Mouse (Mus musculus) spleen, postnatal 10 days (tissue): ENCODE measurements around the gene Ablim1.
A peak's percentile ranks its signal among the peaks of the same experiment; 100 is the strongest.

Source experiments
- DNase-seq, 2 experiments: peaks; one replicate each; pipeline ENCODE4 v3.0.0; 2021 to 2022; ENCODE audit warnings: low spot score in 2 of 2

The Ablim1 gene

DNA sequence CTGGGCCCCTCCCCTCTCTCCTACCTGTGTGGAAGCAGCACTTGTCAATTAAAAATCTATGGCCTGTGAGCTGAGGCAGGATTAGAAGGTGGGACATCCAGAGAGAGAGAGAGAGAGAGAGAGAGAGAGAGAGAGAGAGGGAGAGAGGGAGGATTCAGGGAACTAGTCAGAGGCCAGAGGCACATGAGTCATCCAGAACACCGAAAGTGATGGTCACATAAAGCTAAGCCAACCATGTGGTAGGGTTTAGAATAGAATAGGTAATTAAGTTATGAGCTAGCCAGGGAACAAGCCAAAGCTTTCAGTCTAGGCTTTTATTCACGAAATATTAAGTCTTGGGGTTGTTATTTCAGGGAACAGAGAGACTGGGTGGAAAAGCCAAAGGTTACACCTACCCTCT is 10.1 kb downstream of the Ablim1 start:
- DNase-seq: no peak

DNA sequence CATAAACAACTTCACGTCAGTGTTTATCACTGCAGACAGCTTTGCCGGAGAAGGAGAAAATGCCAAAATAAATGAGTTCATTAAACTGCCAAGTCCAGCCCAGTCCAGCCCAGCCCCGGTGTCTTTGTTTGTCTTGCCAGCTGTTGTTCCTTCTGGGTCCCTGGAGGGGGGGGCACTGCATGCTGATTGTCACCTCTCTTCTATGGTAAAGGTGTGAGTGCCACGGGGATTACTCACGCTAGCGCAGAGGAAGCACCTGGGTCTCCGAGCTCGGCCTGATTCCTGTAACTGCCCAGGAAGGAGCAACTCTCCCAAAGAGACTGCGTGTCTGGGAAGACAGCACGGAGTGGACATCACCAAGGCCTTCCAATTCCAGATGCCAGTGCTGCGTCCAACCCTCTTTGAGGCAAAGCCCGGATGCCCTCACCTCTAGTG is 12.7 kb downstream of the Ablim1 start:
- DNase-seq: no peak

DNA sequence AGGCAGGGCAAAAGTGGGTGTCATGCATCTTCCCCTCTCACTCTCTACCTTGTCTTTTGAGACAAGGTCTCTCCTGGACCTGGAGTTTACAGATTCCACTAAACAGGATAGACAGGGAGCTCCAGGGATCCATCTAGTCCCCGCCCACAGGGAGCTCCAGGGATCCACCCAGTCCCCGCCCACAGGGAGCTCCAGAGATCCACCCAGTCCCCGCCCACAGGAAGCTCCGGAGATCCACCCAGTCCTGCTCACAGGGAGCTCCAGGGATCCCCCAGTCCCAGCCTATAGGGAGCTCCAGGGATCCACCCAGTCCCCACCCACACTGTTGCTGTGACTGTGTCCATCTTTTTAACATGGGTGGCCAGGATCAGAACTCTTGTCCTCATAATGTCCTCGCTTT is 16.7 kb downstream of the Ablim1 start:
- DNase-seq: no peak

DNA sequence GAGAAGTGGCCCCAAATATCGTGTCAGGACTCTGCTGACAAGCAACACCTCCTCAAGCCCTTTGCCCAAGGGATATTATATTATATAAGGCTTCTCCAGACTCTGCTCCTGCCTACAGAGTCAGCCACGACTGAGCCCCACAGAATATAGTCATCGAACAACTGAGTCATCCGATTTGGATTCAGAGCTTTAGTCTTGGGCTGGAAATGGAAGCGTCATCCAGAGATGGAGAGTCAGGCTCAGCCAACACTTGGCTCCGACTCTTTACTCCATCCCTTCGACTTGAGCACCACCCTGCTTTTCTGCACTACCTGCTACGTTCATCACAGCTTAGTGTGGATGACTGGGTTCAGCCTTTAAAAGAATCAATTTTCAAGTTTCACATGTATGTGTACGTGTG is 17.3 kb downstream of the Ablim1 start:
- no peak for DNase-seq

DNA sequence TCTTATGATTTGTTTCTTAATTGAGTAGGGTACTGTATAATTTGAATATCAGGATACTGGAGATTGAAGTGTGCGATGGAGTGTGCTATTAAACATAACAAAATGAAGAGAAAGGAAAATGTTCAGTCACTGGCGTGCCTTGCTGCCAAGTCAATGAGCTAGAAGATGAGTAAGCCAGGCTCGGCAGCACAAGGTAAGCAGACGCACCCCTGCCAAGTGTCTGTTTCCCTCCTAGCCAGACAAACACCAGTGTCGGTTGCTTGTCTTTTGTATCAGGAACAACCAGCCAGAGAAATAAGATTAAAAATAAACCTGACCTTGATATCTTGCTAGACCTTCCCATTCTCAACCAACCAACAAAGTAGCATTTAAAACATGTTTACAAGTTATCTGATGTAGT is 18.2 kb downstream of the Ablim1 start:
- no peak for DNase-seq

DNA sequence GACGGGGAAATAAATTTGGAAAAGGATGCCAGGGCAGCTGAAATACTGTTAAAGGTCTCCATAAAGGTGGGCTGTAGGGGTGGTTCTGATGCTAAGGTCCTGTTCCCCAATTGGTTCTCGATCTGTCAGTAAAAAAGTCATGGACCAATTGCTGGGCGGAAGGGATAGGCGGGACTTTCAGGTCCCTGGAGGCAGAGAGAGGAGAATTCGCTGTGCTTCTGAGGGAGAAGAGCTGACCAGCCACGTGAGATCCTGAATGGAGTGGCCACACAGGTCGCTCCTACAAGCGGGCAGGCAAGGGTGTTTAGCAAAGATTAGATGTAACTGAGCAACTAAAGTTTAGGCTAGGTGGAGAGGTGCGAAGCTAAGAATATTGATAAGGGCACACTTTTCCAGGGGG is 19.2 kb downstream of the Ablim1 start:
- DNase-seq: no peak

DNA sequence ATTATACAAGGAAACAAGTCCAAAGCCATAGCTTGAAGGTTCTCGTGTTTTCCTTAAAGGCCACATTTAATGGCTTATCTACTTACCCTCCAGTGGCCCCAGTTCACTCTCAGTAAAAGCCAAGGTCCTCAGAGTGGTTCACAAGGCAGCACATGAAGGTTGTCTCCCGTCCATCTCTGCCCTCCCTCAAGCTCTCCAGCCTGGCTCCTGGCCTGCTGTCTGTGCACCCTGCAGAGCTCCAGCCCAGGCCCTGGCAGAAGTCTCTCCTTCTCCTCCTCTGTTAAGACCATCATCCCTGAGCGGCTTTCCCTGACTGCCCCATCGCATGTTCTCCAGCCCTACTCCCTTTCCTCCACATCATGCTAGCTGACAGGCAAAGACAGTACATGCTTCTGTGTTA is 20.4 kb downstream of the Ablim1 start:
- no peak for DNase-seq

DNA sequence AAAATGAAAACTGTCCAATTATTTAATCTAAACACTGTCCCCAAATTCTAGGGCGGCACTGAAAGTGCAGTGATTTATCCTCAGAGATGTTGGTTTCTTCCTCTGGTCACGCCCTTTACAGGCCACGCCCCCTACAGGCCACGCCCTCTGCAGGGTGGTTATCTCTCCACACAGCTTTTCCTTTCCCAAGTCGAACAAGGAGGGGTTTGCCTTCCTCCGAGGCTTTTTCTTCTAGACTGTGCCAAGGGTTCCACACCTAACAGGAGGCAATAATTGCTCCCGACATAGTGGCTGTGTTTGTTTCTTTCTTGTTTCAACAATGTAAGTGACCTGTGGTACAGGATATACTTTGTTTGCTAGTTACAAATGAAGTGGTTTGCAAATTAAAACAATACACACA is 21.0 kb downstream of the Ablim1 start:
- DNase-seq: peak; percentile 28 to 77

DNA sequence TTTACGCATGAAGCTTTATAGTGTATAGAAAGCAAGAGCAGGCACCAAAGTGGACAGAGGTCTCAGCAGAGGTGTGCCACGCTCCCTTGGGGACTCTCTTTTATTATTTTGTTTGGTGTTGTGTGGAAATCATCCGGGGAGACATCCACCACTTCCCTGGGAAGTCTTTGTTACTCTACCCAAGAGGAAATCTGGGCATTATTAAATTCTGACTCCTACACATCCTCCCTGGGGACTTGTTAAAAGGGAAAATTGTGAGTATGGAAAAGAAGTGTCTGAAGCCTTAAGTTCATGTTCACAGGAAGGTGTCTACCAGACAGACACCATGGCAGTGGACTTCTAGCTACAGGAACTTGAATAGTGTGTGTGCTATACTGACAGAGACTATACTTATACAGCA is 31.4 kb downstream of the Ablim1 start:
- DNase-seq: no peak

DNA sequence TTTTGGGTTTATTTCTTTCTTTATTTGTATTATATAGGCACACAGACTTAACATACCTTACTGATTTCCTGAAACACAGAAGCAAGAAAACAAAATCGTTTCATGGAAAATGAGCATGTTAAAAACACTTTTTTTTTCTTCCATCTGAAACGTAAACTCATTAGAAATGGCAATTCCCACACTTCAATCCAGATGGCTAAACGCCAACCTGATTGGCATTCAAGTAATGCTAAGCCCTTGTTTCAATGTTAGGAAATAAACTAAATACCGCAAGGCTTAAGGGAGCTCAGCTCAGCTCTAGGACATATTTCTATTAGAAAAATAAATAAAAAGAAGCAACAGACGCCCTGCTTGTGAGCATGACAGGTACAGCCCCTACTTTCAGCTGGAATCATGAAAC is 32.1 kb downstream of the Ablim1 start:
- no peak for DNase-seq

DNA sequence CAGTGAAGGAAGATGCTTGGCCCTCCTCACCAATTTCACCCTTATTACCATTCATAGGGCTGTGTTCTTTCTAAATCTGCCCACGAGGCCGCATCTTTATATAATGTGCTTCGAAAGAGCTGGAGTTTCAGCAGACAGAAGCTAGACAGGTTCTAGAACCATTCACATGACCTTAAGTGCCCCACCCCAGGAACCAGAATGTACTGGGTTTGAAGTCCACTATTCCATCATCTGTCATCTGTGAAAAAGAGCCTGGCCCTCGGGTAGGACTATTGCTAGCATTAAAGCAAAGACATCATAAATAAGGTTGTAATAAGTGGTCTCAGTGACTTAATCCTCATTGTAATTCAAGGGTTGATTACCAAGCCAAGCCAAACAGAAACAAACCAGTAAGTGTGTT is 35.1 kb downstream of the Ablim1 start:
- no peak for DNase-seq

DNA sequence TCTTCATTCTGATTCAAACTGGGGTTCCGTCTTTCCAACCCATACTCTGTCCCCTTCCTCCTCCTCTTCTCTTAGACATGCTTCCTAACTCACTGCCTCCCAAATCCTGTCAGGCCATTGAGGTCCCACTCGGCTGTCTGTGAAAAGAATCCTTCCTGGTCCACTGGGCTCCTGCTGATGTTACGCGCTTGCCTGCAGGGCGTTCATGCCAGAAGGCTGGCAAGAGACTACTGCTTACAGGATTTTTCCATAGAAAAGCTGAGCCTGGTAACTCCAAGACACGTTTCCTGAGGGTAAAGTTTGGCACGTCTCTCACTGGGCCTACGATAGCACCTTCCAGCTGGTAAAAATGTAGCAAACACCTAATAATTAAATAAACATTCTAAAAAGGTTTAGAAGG is 36.5 kb downstream of the Ablim1 start:
- DNase-seq: no peak

DNA sequence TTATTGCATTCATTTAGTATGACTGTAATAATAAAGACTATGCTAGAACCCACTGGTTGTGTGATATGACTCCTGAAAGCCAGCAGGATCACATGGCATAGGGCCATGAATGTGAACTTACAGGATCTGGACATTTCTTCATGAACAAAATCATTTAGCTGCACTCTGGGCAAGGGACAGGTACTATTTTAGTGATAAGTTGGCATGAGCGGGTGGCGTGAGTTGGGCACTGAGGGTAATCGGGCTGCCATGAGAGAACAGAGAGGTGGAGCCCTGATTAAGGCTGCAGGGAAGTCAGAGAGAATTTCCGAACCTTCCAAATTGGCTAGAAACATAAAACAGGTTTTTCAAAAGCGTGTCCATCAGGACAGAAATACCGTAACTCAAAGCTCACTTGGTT is 37.7 kb downstream of the Ablim1 start:
- no peak for DNase-seq

DNA sequence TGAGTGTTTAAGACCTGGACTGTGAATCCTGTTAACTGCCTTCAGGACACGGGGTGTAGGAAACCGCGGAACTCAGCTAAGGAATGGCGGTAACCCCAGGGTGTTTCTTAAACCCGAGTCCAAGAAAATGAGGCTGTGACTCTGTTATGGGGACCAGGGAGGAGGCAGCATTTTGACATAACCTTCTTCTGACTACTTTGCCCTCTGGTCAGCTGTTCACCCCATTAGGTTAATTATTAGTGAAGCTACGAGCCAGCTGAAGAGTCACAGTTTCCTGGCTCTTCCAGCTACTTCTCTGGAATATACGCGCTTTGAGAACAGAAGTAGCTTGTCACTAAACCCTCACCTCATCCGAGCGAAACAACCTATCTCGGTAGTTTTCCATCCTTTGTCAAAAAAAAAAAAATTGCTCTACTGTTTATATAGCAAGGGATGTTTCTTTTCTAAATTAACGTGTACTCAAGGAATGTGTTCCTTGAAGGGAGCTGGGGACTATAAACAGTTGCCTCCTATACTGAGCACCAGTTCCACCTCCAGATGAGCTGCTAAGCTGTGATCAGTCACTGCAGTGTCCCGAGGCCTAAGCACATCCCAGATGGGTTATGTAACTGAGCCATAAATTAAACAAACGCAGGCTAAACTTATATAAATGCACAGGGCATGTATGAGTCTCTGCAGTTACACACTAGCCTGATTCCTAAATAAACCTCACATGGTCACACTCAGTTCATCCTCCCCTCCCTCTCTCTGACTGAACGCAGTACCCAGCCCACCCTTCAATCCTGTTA is 39.4 kb downstream of the Ablim1 start:
- DNase-seq: no peak

DNA sequence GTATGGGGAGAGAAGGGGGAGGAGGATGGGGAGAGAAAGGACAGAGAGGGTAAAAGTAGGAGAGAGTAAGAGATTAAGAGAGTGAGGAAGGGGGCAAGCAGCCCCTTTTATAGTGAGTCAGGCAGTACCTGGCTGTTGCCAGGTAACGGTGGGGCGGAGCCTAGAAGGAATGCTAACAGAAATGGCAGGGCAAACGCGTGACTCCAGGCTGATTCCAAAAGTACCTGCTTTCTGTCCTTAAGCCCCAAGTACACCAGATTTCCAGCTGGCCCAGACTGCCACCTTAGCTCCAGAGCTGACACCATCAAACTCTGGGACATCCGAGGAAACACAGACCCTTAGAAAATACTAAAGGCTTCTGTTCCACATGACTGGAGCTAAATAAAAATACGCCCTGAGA is 40.0 kb downstream of the Ablim1 start:
- no peak for DNase-seq

DNA sequence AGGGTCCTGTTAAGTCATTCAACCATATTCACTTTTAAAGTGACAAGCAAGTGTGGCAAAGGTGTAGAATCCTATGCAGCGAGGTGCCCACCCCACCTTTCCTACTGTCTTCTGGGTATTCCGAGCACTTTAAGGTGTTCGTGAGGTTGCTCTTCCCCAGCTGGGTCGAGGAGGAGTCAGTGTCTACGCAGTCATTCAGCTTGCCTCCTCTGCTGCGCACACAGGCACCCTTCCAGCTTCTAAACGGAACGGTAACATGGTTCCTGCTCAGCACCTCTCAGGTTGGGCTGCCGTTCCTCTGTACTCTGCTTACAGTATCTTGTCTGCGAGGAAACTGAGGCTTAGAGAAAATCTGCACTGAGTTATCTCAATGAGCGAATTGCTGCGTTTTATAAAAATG is 40.4 kb downstream of the Ablim1 start:
- no peak for DNase-seq

DNA sequence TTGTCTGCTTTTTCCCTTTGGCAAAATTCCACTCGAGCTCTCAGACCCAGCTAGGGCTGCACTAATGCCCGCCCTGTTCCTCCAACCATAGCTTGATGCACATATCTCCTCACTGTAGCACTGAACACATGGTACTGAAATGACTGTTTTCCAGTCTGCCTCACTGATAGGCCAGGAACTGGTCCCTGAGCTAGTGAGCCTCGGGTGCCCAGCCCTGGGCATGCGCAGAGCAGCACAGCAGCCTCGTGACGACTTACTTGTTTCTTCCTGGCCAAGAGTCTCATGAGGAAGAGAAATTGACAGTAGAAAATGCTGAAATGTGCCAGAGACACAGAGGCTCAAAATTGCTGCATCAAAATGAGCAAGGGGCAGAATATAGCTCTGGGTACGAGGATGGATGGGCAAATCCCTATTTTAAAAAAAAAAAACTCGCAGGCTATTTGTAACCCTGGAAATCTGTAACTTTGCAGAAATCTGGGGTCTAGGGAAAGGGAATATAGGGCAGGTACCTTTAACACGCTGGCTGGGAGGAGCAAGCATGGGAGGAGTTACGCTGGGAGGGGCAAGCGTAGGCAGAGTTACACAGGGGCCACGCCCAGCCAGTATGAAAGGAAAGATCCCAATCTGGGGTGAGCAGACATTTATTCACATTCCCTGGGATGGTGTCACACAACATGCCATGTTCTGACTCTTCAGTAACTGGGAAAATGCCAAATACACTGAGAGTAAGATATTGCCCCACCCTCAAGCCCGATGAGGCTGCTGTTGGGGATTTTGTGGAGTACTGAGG is 41.7 kb downstream of the Ablim1 start:
- DNase-seq: peak in 1 of 2 experiments; percentile 52

DNA sequence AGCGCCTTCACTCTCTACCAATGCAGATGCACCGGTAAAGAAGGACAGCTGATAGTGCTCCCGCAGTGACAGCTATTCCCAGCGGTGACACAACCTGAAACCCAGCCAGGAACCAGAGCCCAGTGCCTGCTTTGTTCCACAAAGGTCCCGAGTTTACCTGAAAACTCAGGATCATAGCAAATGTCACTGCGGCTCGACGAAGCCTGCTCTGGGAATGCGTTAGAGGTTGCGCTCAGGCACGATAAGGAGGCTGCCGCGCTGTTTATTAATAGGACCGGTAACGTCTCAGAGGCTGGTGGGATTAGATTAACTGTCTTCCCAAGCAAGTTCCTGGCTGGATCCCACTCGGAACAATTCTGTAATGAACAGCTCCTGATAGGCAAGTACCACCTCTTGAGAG is 43.0 kb downstream of the Ablim1 start:
- no peak for DNase-seq

DNA sequence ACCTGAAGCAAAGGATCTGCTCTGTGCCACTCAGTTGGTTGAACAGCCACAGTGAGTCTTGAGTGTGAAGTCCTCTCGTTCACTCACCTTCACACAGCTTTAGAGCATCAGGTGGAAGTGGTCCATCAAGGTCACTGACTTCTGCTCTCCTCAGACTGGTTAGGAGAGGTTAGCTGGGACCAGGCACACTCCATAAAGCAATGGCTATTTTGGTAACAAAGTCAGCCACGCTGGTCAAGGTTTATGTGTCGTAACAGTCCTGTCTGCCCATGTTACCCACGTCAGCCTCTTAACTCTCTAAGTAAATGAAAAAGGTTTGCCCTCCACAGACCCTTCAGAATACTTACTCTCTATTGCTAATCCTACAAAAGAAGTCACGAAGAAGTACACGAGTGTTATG is 44.0 kb downstream of the Ablim1 start:
- DNase-seq: no peak

DNA sequence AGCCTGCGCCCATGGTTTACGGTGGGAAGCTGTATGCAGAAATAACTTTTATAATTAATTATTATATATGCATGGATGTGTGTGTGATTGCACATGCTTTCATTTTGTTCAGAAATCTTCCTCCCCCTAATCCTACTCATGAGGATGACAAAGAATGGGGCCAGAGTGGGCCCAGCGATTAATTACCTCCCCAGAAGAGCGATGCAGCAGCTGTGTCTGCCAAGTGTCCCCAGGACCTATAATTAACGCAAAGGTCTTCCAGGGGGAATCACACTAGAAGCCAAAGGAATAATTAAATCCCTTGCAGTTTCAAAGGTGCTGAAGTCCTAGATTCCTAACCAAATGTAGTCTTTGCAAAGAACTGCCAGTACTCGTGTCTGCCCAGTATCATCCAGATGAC is 44.9 kb downstream of the Ablim1 start:
- DNase-seq: no peak

DNA sequence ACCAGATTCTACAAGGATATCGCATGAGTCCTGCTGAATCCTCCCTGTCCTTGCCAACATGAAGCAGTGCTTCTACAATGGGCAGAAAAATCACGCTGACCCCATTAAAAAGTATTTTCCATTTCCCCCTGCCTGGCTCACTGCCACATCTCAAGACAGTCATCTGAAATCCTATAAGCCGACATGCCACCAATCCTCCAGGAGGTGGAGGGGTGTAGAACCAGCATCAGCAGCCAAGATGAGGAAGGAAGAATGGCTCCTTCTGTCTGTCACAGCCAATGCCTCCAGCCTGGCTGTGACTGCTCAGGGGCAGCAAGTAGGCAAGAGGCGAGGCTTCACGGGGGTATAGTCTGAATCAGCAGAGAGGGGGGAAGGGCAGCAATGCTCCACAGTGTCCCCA is 47.2 kb downstream of the Ablim1 start:
- no peak for DNase-seq

DNA sequence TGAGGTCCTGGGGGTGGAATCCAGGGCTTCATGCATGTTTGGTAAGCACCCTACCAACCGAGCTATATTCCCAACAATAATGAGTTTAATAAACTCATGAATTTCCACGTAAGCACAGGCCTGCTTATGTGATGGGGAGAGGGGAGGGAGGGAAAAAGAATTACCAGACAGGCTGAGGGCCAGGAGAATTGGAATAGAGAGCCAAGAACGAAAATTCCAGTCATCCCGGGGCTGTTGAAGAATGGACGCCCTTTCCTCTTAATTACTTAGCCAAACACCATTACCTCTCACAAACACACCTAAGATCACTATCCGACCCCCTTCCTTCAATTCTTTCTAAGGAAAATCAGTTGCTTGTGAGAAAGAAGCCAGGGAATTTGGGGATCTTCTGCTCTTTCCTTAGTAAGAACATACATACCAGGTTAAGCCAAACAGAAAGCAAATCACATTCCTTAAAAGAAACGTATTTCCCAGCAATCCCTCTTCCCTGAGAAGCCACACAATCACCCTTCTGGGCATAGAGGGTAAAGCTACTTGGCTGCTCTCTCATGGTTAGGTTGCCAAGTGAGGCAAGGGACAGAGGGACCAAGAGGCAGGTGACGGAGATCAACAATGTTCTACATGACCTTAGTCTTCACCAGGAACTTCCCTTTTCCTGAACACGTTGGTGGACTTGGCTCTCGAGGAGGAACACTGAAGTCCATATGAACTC is 48.2 kb downstream of the Ablim1 start:
- no peak for DNase-seq
